Mouse (Mus musculus) liver, adult 2 months (tissue): ENCODE results near the gene Fndc3b.

Experiments used
- CTCF ChIP-seq: fragments of 200-500 bp; IDR thresholded peaks from 2 replicates; pipeline ENCODE4 v1.5.1; 2011; ENCODE audit warnings: low read depth, low read length, control low read depth
- POLR2A ChIP-seq: fragments of 200-500 bp; IDR thresholded peaks from 2 replicates; pipeline ENCODE4 v1.6.1; 2011; ENCODE audit warnings: low read length, control low read depth; ENCODE audit not compliant: insufficient read depth; ENCODE audit errors: extremely low read depth

DNA sequence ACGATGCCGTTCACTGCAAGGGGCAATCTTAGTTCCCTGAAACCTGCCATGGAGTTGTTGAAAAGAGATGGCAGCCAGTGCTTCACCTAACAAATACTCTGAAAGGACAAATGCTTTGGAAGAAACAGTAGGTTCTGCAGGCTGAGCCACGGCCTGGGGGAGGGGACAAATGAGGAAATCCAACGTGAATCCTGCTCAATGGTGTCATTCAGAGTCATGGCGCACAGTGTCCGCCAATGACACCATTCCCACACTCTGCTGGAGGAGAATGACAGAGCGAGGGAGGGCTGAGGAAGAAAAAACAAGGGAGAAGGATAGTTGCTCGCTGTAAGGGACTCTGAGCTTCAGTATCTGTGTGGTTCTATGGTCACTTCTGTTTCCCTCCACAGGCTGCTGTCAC lies 95.6 kb downstream of the Fndc3b start:
- no peak for TF ChIP-seq CTCF
- TF ChIP-seq POLR2A, result no peak
